Mouse (Mus musculus): ENCODE results near the gene Ankrd61. TPM values are rescaled to one million over a fixed set of nuclear protein-coding genes. Genes with fewer than 3 reads are reported as not detected.

Gene Ankrd61
- 0.48 and 0.53 TPM in 2 replicates for polyA plus RNA-seq (2012; rRNA removed)

DNA sequence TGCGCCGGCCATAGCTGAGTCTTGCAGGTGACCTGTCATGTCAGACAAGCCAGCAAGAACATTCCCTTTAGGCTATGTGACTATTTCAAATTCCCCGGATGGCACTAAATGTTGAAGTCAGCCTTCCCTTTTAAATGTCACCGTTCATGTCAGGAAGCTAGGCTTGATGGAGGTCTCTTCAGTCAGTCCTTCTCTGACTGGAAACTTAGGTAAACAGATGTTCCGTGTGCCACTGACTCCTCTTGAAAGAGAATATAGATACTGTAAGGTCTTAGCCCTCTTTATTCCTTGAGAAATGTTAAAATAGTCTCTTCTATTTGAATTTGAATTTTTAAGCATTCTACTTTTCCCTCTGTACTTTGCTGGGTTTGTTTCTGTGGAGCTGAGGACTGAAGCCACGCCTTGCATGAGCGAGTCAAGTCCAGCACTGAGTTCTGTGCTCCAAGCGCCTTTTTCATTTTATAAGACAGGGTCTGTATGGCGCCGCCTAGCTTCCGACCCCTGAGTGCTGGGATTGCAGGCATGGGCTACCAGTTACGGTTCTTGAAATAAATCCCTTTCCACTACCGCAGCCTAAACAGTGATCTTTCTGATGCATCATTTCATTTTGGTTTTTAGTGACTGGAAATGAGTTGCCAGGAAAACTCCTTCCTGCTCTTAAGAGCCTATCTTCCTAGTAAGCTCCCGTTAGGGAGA, at the start of gene Ankrd61:
Ankrd61 (minus strand) TSS at position 51 of the 696 bp plus-strand sequence.
- no peak for TF ChIP-seq CTCF (IDR thresholded peaks at IDR 0.05; ENCODE audit: borderline replicate concordance, extremely low read depth, insufficient read depth, insufficient read length)
- no peak for TF ChIP-seq POLR2A (IDR thresholded peaks at IDR 0.05; ENCODE audit: borderline replicate concordance, extremely low read depth, insufficient read depth, insufficient read length, poor library complexity, severe bottlenecking)
- DNase-seq (ENCODE audit: low read depth): no peak

DNA sequence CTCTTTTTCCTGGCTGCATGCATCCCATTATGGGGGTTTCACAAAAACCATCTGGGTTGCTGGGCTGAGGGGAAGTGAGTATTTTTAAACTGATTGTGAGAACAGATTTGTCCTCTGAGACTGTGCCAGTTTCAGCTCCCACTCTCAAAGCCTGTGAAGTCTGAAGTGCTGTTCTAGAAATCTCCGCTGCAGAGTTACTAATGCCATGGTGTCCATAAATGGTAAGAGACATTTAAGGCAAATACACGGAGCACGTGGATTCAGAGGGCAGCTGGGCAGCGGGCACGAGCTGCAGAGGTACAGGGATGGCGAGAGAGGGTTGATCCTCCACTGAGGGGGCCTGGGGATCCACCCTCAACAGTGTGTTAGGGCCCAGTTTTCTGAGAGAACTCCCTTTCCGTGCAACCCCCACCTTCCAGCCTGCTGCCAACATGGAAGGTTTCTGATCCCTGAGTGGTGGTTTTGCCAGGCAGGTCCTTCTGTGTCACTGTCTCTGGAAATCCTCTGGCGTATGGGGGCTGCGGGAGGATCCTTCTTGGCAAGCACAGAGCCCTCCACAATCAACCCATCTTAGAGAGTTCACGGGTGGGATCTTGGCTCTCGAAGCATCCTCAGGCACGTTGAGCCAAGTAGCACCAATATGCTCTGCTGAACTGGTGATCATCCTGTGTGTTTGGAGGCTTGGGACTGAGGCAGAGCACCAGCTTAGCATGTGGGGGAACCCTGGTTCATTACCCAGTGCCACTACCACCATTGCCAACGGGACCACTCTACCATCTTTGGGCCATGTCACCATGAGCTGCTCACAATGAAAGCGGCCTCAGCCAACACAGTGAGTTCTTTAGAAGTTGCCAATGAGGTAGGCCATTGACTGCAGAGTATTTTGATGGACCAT, 46.0 kb upstream of the Ankrd61 start:
- TF ChIP-seq CTCF (IDR thresholded peaks at IDR 0.05; ENCODE audit: borderline replicate concordance, extremely low read depth, insufficient read depth, insufficient read length) (no peak), POLR2A (IDR thresholded peaks at IDR 0.05; ENCODE audit: borderline replicate concordance, extremely low read depth, insufficient read depth, insufficient read length, poor library complexity, severe bottlenecking) (no peak)
- DNase-seq (ENCODE audit: low read depth): peak; percentile 60

GRCm38 (mm10) chr5:143941588-143941987, 44.1 kb upstream of the Ankrd61 start:
- TF ChIP-seq POLR2A (IDR thresholded peaks at IDR 0.05; ENCODE audit: borderline replicate concordance, extremely low read depth, insufficient read depth, insufficient read length, poor library complexity, severe bottlenecking) (no peak), CTCF (IDR thresholded peaks at IDR 0.05; ENCODE audit: borderline replicate concordance, extremely low read depth, insufficient read depth, insufficient read length) (no peak)

DNA sequence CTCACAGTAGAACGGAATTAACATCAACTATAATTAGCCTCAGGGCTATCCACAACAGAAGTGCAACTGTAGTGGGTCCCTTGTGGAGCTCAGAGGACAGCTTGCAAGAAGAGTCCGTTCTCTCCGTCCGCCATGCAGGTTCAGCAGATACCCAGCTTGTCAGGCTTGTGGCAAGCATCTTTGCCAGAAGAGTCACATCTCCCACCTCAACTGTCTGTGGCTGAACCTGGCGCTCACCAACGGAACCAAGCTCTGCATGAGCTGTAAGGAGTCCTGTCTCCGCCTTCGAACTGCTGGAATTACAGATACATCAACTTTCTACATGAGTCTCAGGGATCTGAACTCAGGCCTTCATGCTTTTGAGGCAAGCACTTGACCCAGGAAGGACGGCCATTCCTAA, 38.7 kb upstream of the Ankrd61 start:
- DNase-seq (ENCODE audit: low read depth): no peak
- TF ChIP-seq POLR2A (IDR thresholded peaks at IDR 0.05; ENCODE audit: borderline replicate concordance, extremely low read depth, insufficient read depth, insufficient read length, poor library complexity, severe bottlenecking) (no peak), CTCF (IDR thresholded peaks at IDR 0.05; ENCODE audit: borderline replicate concordance, extremely low read depth, insufficient read depth, insufficient read length) (no peak)

More at GRCm38 (mm10) chr5:143941588-143941987, 44.1 kb upstream of the Ankrd61 start:
- DNase-seq (ENCODE audit: low read depth): no peak

DNA sequence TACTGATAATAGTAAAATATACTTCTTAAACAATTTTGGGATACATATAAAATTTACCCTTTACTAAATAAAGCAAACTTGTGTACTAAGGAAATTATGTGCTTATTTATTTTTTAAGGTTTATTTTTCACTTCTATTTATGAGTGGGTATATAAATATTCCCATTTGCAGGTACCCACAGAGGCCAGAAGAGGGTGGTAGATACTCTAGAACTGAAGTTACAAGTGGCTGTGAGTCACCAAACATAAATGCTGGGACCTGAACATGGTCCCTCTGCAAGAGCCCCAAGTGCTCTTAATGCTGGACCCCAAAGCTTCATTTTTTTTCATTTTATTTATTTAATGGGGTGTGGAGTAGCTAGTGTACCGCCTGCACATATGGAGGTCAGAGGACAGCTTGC, 36.4 kb upstream of the Ankrd61 start:
- TF ChIP-seq CTCF (IDR thresholded peaks at IDR 0.05; ENCODE audit: borderline replicate concordance, extremely low read depth, insufficient read depth, insufficient read length) (no peak), POLR2A (IDR thresholded peaks at IDR 0.05; ENCODE audit: borderline replicate concordance, extremely low read depth, insufficient read depth, insufficient read length, poor library complexity, severe bottlenecking) (no peak)
- no peak for DNase-seq (ENCODE audit: low read depth)

DNA sequence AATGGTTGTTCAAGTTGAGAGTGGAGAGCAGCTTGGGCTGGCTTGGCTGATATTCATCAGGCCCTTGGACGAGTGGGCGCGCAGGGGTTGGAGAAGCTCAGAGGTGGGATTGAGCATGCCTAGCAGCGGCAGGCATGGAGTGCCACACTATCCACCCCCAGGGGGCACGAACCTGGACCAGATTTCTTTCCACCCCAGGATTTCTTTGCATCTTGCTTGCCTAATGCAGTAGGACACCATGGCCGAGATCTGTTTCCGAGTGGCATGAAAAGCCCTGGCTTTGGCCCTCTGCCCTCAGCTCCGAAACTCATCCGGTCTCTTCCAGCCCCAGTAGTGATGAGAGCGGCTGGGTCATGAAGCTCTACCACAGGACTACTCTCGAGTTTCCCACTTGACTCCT, 35.9 kb upstream of the Ankrd61 start:
- no peak for TF ChIP-seq POLR2A (IDR thresholded peaks at IDR 0.05; ENCODE audit: borderline replicate concordance, extremely low read depth, insufficient read depth, insufficient read length, poor library complexity, severe bottlenecking)
- TF ChIP-seq CTCF (IDR thresholded peaks at IDR 0.05; ENCODE audit: borderline replicate concordance, extremely low read depth, insufficient read depth, insufficient read length): no peak
- DNase-seq (ENCODE audit: low read depth): no peak

GRCm38 (mm10) chr5:143932831-143933230, 35.3 kb upstream of the Ankrd61 start, which contains the start of gene Rsph10b:
TSS of gene Rsph10b (plus strand) at chr5:143933035.
- no peak for TF ChIP-seq POLR2A (IDR thresholded peaks at IDR 0.05; ENCODE audit: borderline replicate concordance, extremely low read depth, insufficient read depth, insufficient read length, poor library complexity, severe bottlenecking)
- no peak for TF ChIP-seq CTCF (IDR thresholded peaks at IDR 0.05; ENCODE audit: borderline replicate concordance, extremely low read depth, insufficient read depth, insufficient read length)
- peak; percentile 36 for DNase-seq (ENCODE audit: low read depth)

GRCm38 (mm10) chr5:143931863-143932580, 34.5 kb upstream of the Ankrd61 start:
- TF ChIP-seq POLR2A (IDR thresholded peaks at IDR 0.05; ENCODE audit: borderline replicate concordance, extremely low read depth, insufficient read depth, insufficient read length, poor library complexity, severe bottlenecking): no peak
- no peak for TF ChIP-seq CTCF (IDR thresholded peaks at IDR 0.05; ENCODE audit: borderline replicate concordance, extremely low read depth, insufficient read depth, insufficient read length)
- no peak for DNase-seq (ENCODE audit: low read depth)

DNA sequence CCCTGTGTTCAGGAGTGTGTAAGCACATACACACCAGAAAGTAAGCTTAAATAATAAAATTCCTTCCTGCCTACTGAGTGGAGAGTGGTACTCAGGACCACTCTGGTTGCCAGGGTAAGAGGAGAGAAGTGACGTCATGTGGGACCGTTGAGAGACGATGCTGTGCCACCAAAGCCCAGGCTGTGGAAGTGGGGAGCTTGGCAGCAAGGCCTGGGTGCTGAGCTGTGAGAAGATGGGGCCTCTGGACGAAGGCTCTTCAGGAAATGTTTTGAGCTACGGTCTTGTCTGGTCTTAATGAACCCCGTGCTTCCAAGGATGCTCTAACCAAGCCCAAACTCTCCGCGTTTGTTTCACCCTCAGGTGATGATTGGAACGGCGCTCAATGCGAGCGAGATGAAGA, 33.2 kb upstream of the Ankrd61 start:
- no peak for DNase-seq (ENCODE audit: low read depth)
- TF ChIP-seq CTCF (IDR thresholded peaks at IDR 0.05; ENCODE audit: borderline replicate concordance, extremely low read depth, insufficient read depth, insufficient read length) (no peak), POLR2A (IDR thresholded peaks at IDR 0.05; ENCODE audit: borderline replicate concordance, extremely low read depth, insufficient read depth, insufficient read length, poor library complexity, severe bottlenecking) (no peak)

DNA sequence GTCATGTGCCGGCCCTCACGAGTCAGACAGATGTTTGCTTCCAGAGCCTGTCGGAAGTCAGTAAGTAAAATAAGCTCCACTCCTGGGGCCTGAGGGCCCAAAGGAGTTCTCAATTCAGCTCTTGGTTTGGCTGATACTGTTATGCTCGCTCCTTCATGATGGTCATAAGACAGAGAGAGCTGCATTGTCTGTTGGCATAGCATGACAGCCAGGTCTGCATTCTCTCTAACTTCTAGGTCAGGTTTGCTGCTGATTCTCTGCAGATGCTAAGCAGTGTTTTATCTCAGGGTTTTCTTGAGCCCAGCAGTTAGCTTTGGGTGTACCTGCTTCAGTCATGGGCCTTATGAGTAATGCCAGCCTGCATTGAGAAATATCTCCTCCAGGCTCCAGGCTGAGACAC, 31.8 kb upstream of the Ankrd61 start:
- TF ChIP-seq CTCF (IDR thresholded peaks at IDR 0.05; ENCODE audit: borderline replicate concordance, extremely low read depth, insufficient read depth, insufficient read length) (no peak), POLR2A (IDR thresholded peaks at IDR 0.05; ENCODE audit: borderline replicate concordance, extremely low read depth, insufficient read depth, insufficient read length, poor library complexity, severe bottlenecking) (no peak)
- no peak for DNase-seq (ENCODE audit: low read depth)

GRCm38 (mm10) chr5:143927875-143928274, 30.4 kb upstream of the Ankrd61 start, which contains the start of gene Gm42421:
TSS of gene Gm42421 (plus strand) at chr5:143928175.
- TF ChIP-seq POLR2A (IDR thresholded peaks at IDR 0.05; ENCODE audit: borderline replicate concordance, extremely low read depth, insufficient read depth, insufficient read length, poor library complexity, severe bottlenecking) (no peak), CTCF (IDR thresholded peaks at IDR 0.05; ENCODE audit: borderline replicate concordance, extremely low read depth, insufficient read depth, insufficient read length) (no peak)
- DNase-seq (ENCODE audit: low read depth): no peak
